Mouse (Mus musculus) heart, adult 2 months (tissue): ENCODE data around the gene Rnd2. TPM values are rescaled to one million over a fixed set of nuclear protein-coding genes. Genes with fewer than 3 reads are reported as not detected.

Experiments
- DNase-seq, 2 experiments: peaks; one replicate each; pipeline ENCODE4 v3.0.0; 2021
- H3K27ac ChIP-seq: fragments of 200-600 bp; 2 replicates; pipeline ENCODE4 v1.8.1; 2022
- H3K27me3 ChIP-seq: fragments of 200-500 bp; 2 replicates; pipeline ENCODE4 v1.6.1; 2012; ENCODE audit warnings: mild to moderate bottlenecking, low read length, inconsistent platforms, mixed read lengths; ENCODE audit not compliant: control insufficient read depth, insufficient read depth
- H3K36me3 ChIP-seq: fragments of 200-500 bp; 2 replicates; pipeline ENCODE4 v1.6.1; 2012; ENCODE audit warnings: low read length, inconsistent platforms; ENCODE audit not compliant: control insufficient read depth, insufficient read depth
- H3K4me1 ChIP-seq: fragments of 200-500 bp; 2 replicates; pipeline ENCODE4 v1.6.1; 2011; ENCODE audit warnings: low read length; ENCODE audit not compliant: control insufficient read depth, insufficient read depth
- H3K4me3 ChIP-seq: fragments of 200-600 bp; 2 replicates; pipeline ENCODE4 v1.8.1; 2022
- H3K79me2 ChIP-seq: fragments of 200-500 bp; replicated peaks from 2 replicates; pipeline ENCODE4 v1.6.1; 2012; ENCODE audit warnings: mild to moderate bottlenecking, inconsistent platforms, low read length, moderate library complexity, mixed read lengths; ENCODE audit not compliant: control insufficient read depth, insufficient read depth
- H3K9ac ChIP-seq: fragments of 200-500 bp; 2 replicates; pipeline ENCODE4 v1.6.1; 2012; ENCODE audit warnings: low read depth, mild to moderate bottlenecking, control low read depth, inconsistent platforms, low read length, mixed read lengths
- CTCF ChIP-seq: fragments of 200-600 bp; IDR thresholded peaks from 2 replicates; pipeline ENCODE4 v1.8.1; 2022; ENCODE audit warnings: antibody characterized with exemption, mild to moderate bottlenecking, moderate library complexity
- EP300 ChIP-seq: fragments of 200-500 bp; IDR thresholded peaks from 2 replicates; pipeline ENCODE4 v1.6.1; 2011; ENCODE audit warnings: low read depth, low read length, control low read depth; ENCODE audit not compliant: insufficient read depth
- POLR2A ChIP-seq: fragments of 200-500 bp; IDR thresholded peaks from 2 replicates; pipeline ENCODE4 v1.6.1; 2011; ENCODE audit warnings: mild to moderate bottlenecking, low read depth, low read length, control low read depth; ENCODE audit not compliant: insufficient read depth
- WGBS: fragments of 180-500 bp; shearing (Covaris S2); methylation state at CpG from one replicate; pipeline ENCODE4 v1.1.7; 2018; 5-methylcytosine and 5-hydroxymethylcytosine counted together
- intact Hi-C: fragments of 180-260 bp; cut with DNase I; formaldehyde crosslinking; loops from one replicate; pipeline ENCODE4 v1.15.1; 2025
- microRNA-seq, 2 experiments: library from miRNA; unstranded; fragments of <30 nt; microRNA quantifications; one replicate each; pipeline ENCODE4 v1.2.0; 2021
- polyA plus RNA-seq: library from polyadenylated mRNA; depleted of rRNA; stranded (reverse); fragments of >200 nt; gene quantifications from 2 replicates; pipeline ENCODE4 v1.2.3, GENCODE M21; 2012; rRNA removed
- total RNA-seq, 2 experiments: library from RNA; stranded (reverse); gene quantifications; 2 replicates each; pipeline ENCODE4 v1.2.3; 2021

Gene Rnd2
- total and polyA plus RNA-seq, 3 experiments = 5.8 to 8.0 (median 6.5) TPM

- TF ChIP-seq EP300 (no peak), CTCF (no peak), POLR2A (no peak)
- 80% methylated on average over 7 of the region's 7 CpGs for WGBS
- H3K27me3 ChIP-seq = no peaks in the 10 kb centered on the region
- H3K4me3 ChIP-seq = no peak overlapping the region
- no peaks in the 10 kb centered on the region for H3K4me1 ChIP-seq
- no peak overlapping the region for H3K27ac ChIP-seq
- no peak overlapping the region for H3K9ac ChIP-seq
- DNase-seq = no peak
- intact Hi-C loops = no loop called here
- no peaks in the 10 kb centered on the region for H3K79me2 ChIP-seq
- H3K36me3 ChIP-seq = no peaks in the 10 kb centered on the region
Measured at GRCm38 (mm10) chr11:101507090-101507489, 42.3 kb downstream of the Rnd2 start.

GRCm38 (mm10) chr11:101518937-101519336, 54.1 kb downstream of the Rnd2 start:
- Histone ChIP-seq H3K79me2 (no peaks in the 10 kb centered on the region), H3K27me3 (no peaks in the 10 kb centered on the region), H3K27ac (no peak overlapping the region), H3K36me3 (no peaks in the 10 kb centered on the region), H3K9ac (no peak overlapping the region), H3K4me1 (no peaks in the 10 kb centered on the region), H3K4me3 (no peak overlapping the region)
- TF ChIP-seq CTCF (peak; percentile 43), POLR2A (no peak)
- no peak for DNase-seq
- 78% methylated on average over 5 of the region's 5 CpGs for WGBS
- intact Hi-C loops = no loop called here

GRCm38 (mm10) chr11:101519364-101519763, 54.6 kb downstream of the Rnd2 start:
- Histone ChIP-seq H3K27me3 (no peaks in the 10 kb centered on the region), H3K9ac (no peak overlapping the region), H3K79me2 (no peaks in the 10 kb centered on the region), H3K36me3 (no peaks in the 10 kb centered on the region), H3K4me3 (no peak overlapping the region), H3K4me1 (no peaks in the 10 kb centered on the region), H3K27ac (no peak overlapping the region)
- intact Hi-C loops = no loop called here
- no peak for TF ChIP-seq EP300
- no peak for DNase-seq
- WGBS = 95% methylated on average over 6 of the region's 6 CpGs

Small RNA genes lying within 50 kb of the gene (microRNA-seq; reads per million reads assigned to microRNA genes)
- gene Mir6929 = 2.8 to 6.2 reads per million in 2 experiments

Other genes with a start within 250 kb of the Rnd2 start
- 10 to 100 TPM; 29.8 to 31.4 TPM for gene Ezh1, start 238.5 kb upstream of the Rnd2 start, total RNA-seq
- gene Ezh1, start 238.5 kb upstream of the Rnd2 start, polyA plus RNA-seq = 26.1 and 34.1 TPM in 2 replicates
- 10 to 100 TPM; 89.1 to 90.3 TPM for gene Ramp2, start 219.0 kb upstream of the Rnd2 start, total RNA-seq
- 130 and 172 TPM in 2 replicates for gene Ramp2, start 219.0 kb upstream of the Rnd2 start, polyA plus RNA-seq
- 10 to 100 TPM; 82.5 to 90.1 TPM for gene Vps25, start 211.3 kb upstream of the Rnd2 start, total RNA-seq
- 83.2 and 96.8 TPM in 2 replicates for gene Vps25, start 211.3 kb upstream of the Rnd2 start, polyA plus RNA-seq
- 10 to 100 TPM in 1 of 2 experiments, 1 to 10 TPM in 1; 9.2 to 12.6 TPM for gene Wnk4, start 204.4 kb upstream of the Rnd2 start, total RNA-seq
- gene Wnk4, start 204.4 kb upstream of the Rnd2 start, polyA plus RNA-seq = 12.1 and 13.9 TPM in 2 replicates
- under 1 TPM; 0.23 to 0.36 TPM for gene Cntd1, start 186.0 kb upstream of the Rnd2 start, total RNA-seq
- gene Cntd1, start 186.0 kb upstream of the Rnd2 start, polyA plus RNA-seq = 0.06 and 0.12 TPM in 2 replicates
- gene Coa3, start 185.9 kb upstream of the Rnd2 start, total RNA-seq = 100 to 1,000 TPM in 1 of 2 experiments, 10 to 100 TPM in 1; 88.4 to 101 TPM
- 153 and 302 TPM in 2 replicates for gene Coa3, start 185.9 kb upstream of the Rnd2 start, polyA plus RNA-seq
- gene Becn1, start 162.7 kb upstream of the Rnd2 start, total RNA-seq = 10 to 100 TPM; 86.3 to 86.5 TPM
- gene Becn1, start 162.7 kb upstream of the Rnd2 start, polyA plus RNA-seq = 36.1 and 43.7 TPM in 2 replicates
- gene Psme3, start 148.8 kb upstream of the Rnd2 start, total RNA-seq = 100 to 1,000 TPM in 1 of 2 experiments, 10 to 100 TPM in 1; 81.9 to 112 TPM
- 55.5 and 69.1 TPM in 2 replicates for gene Psme3, start 148.8 kb upstream of the Rnd2 start, polyA plus RNA-seq
- 1 to 10 TPM; 1.6 to 2.2 TPM for gene Aoc2, start 139.9 kb upstream of the Rnd2 start, total RNA-seq
- gene Aoc2, start 139.9 kb upstream of the Rnd2 start, polyA plus RNA-seq = 1.9 and 2.3 TPM in 2 replicates
- gene Aoc3, start 134.4 kb upstream of the Rnd2 start, total RNA-seq = 10 to 100 TPM; 11.5 to 13.3 TPM
- 21.8 and 22.0 TPM in 2 replicates for gene Aoc3, start 134.4 kb upstream of the Rnd2 start, polyA plus RNA-seq
- gene G6pc, start 97.4 kb upstream of the Rnd2 start, total RNA-seq = not detected
- 0.15 TPM in 1 of 2 replicates, not detected in the other for gene G6pc, start 97.4 kb upstream of the Rnd2 start, polyA plus RNA-seq
- gene Aarsd1, start 47.4 kb upstream of the Rnd2 start, total RNA-seq = 10 to 100 TPM; 19.5 to 23.4 TPM
- 23.0 and 28.0 TPM in 2 replicates for gene Aarsd1, start 47.4 kb upstream of the Rnd2 start, polyA plus RNA-seq
- 10 to 100 TPM in 1 of 2 experiments, 1 to 10 TPM in 1; 5.1 to 10.2 TPM for gene Gm27029, start 40.2 kb upstream of the Rnd2 start, total RNA-seq
- gene Gm27029, start 40.2 kb upstream of the Rnd2 start, polyA plus RNA-seq = 1.3 and 2.4 TPM in 2 replicates
- 10 to 100 TPM; 10.1 to 12.1 TPM for gene Rundc1, start 39.9 kb upstream of the Rnd2 start, total RNA-seq
- gene Rundc1, start 39.9 kb upstream of the Rnd2 start, polyA plus RNA-seq = 12.0 and 14.7 TPM in 2 replicates
- gene Ptges3l, start 39.7 kb upstream of the Rnd2 start, total RNA-seq = 10 to 100 TPM; 50.6 to 58.3 TPM
- 56.8 and 81.6 TPM in 2 replicates for gene Ptges3l, start 39.7 kb upstream of the Rnd2 start, polyA plus RNA-seq
- gene Rpl27, start 22.7 kb upstream of the Rnd2 start, total RNA-seq = 10 to 100 TPM; 38.3 to 48.4 TPM
- gene Rpl27, start 22.7 kb upstream of the Rnd2 start, polyA plus RNA-seq = 234 and 242 TPM in 2 replicates
- gene Ifi35, start 16.6 kb upstream of the Rnd2 start, total RNA-seq = 10 to 100 TPM; 11.5 to 12.6 TPM
- 25.5 and 29.4 TPM in 2 replicates for gene Ifi35, start 16.6 kb upstream of the Rnd2 start, polyA plus RNA-seq
- 10 to 100 TPM; 20.4 to 21.4 TPM for gene Vat1, start 1.2 kb downstream of the Rnd2 start, total RNA-seq
- 29.6 and 35.0 TPM in 2 replicates for gene Vat1, start 1.2 kb downstream of the Rnd2 start, polyA plus RNA-seq
- under 1 TPM; 0.18 to 0.63 TPM for gene Brca1, start 87.0 kb downstream of the Rnd2 start, total RNA-seq
- 0.06 and 0.20 TPM in 2 replicates for gene Brca1, start 87.0 kb downstream of the Rnd2 start, polyA plus RNA-seq
- 10 to 100 TPM; 86.2 to 98.9 TPM for gene Nbr1, start 87.2 kb downstream of the Rnd2 start, total RNA-seq
- gene Nbr1, start 87.2 kb downstream of the Rnd2 start, polyA plus RNA-seq = 77.3 and 99.6 TPM in 2 replicates
- 1 to 10 TPM; 2.8 to 3.4 TPM for gene Tmem106a, start 117.2 kb downstream of the Rnd2 start, total RNA-seq
- gene Tmem106a, start 117.2 kb downstream of the Rnd2 start, polyA plus RNA-seq = 15.5 and 18.8 TPM in 2 replicates
- not detected for gene Gm11634, start 134.3 kb downstream of the Rnd2 start, total RNA-seq
- not detected in 2 replicates for gene Gm11634, start 134.3 kb downstream of the Rnd2 start, polyA plus RNA-seq
- gene Rdm1, start 162.2 kb downstream of the Rnd2 start, total RNA-seq = 10 to 100 TPM; 45.6 to 49.5 TPM
- gene Rdm1, start 162.2 kb downstream of the Rnd2 start, polyA plus RNA-seq = 42.3 and 49.8 TPM in 2 replicates
- 10 to 100 TPM; 18.9 to 23.5 TPM for gene Arl4d, start 200.5 kb downstream of the Rnd2 start, total RNA-seq
- 23.4 and 27.8 TPM in 2 replicates for gene Arl4d, start 200.5 kb downstream of the Rnd2 start, polyA plus RNA-seq